Mouse (Mus musculus) myocyte (in vitro differentiated cells): ENCODE data around the gene Rab35. TPM values are rescaled to one million over a fixed set of nuclear protein-coding genes. Genes with fewer than 3 reads are reported as not detected.

Source experiments
- H3K27me3 ChIP-seq: one replicate; pipeline ENCODE4 v1.6.1; 2011; ENCODE audit not compliant: control insufficient read depth, insufficient read depth, insufficient read length
- H3K36me3 ChIP-seq: one replicate; pipeline ENCODE4 v1.6.1; 2011; ENCODE audit not compliant: control insufficient read depth, insufficient read depth
- H3K4me2 ChIP-seq: one replicate; pipeline ENCODE4 v1.6.1; 2011; ENCODE audit warnings: low read depth, control low read depth
- H3K4me3 ChIP-seq: one replicate; pipeline ENCODE4 v1.5.1; 2011; ENCODE audit warnings: mild to moderate bottlenecking, control low read depth, moderate library complexity
- H3K79me2 ChIP-seq: one replicate; pipeline ENCODE4 v1.6.1; 2011; ENCODE audit not compliant: control insufficient read depth, insufficient read depth
- H3ac ChIP-seq: one replicate; pipeline ENCODE4 v1.6.1; 2011; ENCODE audit not compliant: control insufficient read depth, insufficient read length
- CEBPB ChIP-seq: IDR thresholded peaks from 2 replicates; pipeline ENCODE4 v1.6.1; 2011; ENCODE audit warnings: mild to moderate bottlenecking, moderate library complexity; ENCODE audit not compliant: poor library complexity, insufficient read depth, severe bottlenecking
- E2F4 ChIP-seq: IDR thresholded peaks from one replicate; pipeline ENCODE4 v1.6.1; 2011; ENCODE audit warnings: mild to moderate bottlenecking, control low read depth, moderate library complexity; ENCODE audit not compliant: insufficient read depth
- MAX ChIP-seq: IDR thresholded peaks from one replicate; pipeline ENCODE4 v1.6.1; 2011; ENCODE audit warnings: low read depth, mild to moderate bottlenecking, control low read depth
- MYOD1 ChIP-seq, 3 experiments: IDR thresholded peaks; one replicate each; pipeline ENCODE4 v1.6.1; 2011; ENCODE audit warnings: control low read depth in 2 of 3, low read depth in 2 of 3, mild to moderate bottlenecking in 2 of 3, moderate library complexity in 1 of 3; ENCODE audit not compliant: insufficient read length in 2 of 3, control insufficient read depth in 1 of 3
- MYOG ChIP-seq, 3 experiments: IDR thresholded peaks; one replicate each; pipeline ENCODE4 v1.6.1; 2011; ENCODE audit warnings: control low read depth in 2 of 3, low read depth in 2 of 3, mild to moderate bottlenecking in 2 of 3; ENCODE audit not compliant: insufficient read length in 2 of 3, control insufficient read depth in 1 of 3, insufficient read depth in 1 of 3
- POLR2A ChIP-seq: IDR thresholded peaks from one replicate; pipeline ENCODE4 v1.6.1; 2011; ENCODE audit warnings: low read depth, mild to moderate bottlenecking, control low read depth, moderate library complexity; ENCODE audit not compliant: insufficient read length
- POLR2AphosphoS2 ChIP-seq: IDR thresholded peaks from one replicate; pipeline ENCODE4 v1.6.1; 2011; ENCODE audit warnings: low read depth, control low read depth; ENCODE audit not compliant: insufficient read length
- REST ChIP-seq: IDR thresholded peaks from one replicate; pipeline ENCODE4 v1.6.1; 2011; ENCODE audit warnings: mild to moderate bottlenecking, control low read depth, moderate library complexity; ENCODE audit not compliant: insufficient read depth, insufficient read length
- SRF ChIP-seq: IDR thresholded peaks from one replicate; pipeline ENCODE4 v1.6.1; 2011; ENCODE audit warnings: low read depth; ENCODE audit not compliant: control insufficient read depth, insufficient read length
- TCF12 ChIP-seq: IDR thresholded peaks from one replicate; pipeline ENCODE4 v1.6.1; 2011; ENCODE audit warnings: mild to moderate bottlenecking, control low read depth; ENCODE audit not compliant: poor library complexity, insufficient read depth, severe bottlenecking
- TCF3 ChIP-seq: IDR thresholded peaks from one replicate; pipeline ENCODE4 v1.6.1; 2011; ENCODE audit warnings: low read depth, control low read depth; ENCODE audit not compliant: insufficient read length
- USF1 ChIP-seq: IDR thresholded peaks from one replicate; pipeline ENCODE4 v1.6.1; 2011; ENCODE audit warnings: low read depth, mild to moderate bottlenecking, control low read depth, moderate library complexity
- polyA plus RNA-seq: library from polyadenylated mRNA; unstranded; fragments of >200 nt; fragmentation: generic; extraction: Trizol; gene quantifications from one replicate; pipeline ENCODE4 v1.2.1, GENCODE M21; 2012; ENCODE audit warnings: missing spikeins

Gene Rab35
- 44.8 TPM for polyA plus RNA-seq

DNA sequence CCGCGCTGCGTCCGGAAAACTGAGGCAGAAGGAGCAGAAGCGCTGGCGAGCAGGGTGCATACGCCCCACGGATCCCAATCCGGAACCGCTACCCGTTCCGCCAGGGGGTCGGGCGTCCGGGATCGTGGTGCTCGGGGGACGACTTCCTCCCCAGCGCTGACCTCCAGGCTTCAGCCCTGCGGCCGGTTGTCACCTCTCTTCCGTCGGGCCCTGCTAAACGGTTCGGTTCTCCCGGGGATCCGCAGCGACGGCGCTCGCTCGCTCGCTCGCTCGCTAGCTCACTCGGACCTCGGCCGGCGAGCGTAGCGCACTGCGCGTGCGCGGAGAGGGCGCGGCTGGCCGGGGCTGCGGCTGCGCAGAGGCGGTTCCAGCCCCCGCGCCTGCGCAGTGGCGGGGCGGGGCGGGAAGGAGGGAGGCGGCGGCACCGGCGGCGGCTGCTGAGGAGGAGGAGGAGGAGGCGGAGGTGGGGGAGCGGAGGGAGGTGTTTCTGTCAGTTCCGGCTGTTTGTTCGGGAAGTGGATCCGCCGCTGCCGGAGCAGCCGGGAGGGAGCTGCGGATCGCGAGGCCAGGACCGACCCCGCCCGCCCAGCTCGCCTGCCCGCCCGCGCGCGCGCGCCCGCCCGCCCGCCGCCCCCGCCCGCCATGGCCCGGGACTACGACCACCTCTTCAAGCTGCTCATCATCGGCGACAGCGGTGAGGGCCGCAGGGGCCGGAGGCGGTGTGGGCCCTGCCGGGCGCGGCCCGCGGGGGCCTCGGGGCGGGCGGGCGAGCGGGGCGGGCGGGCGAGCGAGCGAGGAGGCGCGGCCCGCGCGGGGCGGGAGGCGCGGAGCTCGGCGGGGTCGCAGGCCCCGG, at the start of gene Rab35:
Gene Rab35, plus strand, starts transcription at position 404 of the 853 bp plus-strand sequence.
- Histone ChIP-seq H3K4me3 (peak within 1 kb of the TSS; percentile 63), H3K79me2 (peaks cover 46% of the 10 kb centered on the region), H3ac (peak within 1 kb of the TSS; percentile 72), H3K27me3 (no peaks in the 10 kb centered on the region), H3K4me2 (peak within 1 kb of the TSS; percentile 89), H3K36me3 (no peaks in the 10 kb centered on the region)
- TF ChIP-seq MAX, result no peak
- TF ChIP-seq REST, result no peak
- no peak for TF ChIP-seq CEBPB
- peak; percentile 88 for TF ChIP-seq POLR2A
- TF ChIP-seq E2F4, result no peak
- peak; percentile 83 for TF ChIP-seq POLR2AphosphoS2
- TF ChIP-seq MYOG (IDR thresholded peaks at IDR 0.05; ENCODE audit: control insufficient read depth in 1 of 3, insufficient read depth in 1 of 3, insufficient read length in 2 of 3, low read depth in 2 of 3), result no peak
- no peak for TF ChIP-seq SRF
- peak in 1 of 3 experiments; percentile 24 for TF ChIP-seq MYOD1 (IDR thresholded peaks at IDR 0.05; ENCODE audit: control insufficient read depth in 1 of 3, insufficient read length in 2 of 3, low read depth in 2 of 3)
- TF ChIP-seq USF1, result no peak
- TF ChIP-seq TCF12, result no peak
- TF ChIP-seq TCF3, result no peak

DNA sequence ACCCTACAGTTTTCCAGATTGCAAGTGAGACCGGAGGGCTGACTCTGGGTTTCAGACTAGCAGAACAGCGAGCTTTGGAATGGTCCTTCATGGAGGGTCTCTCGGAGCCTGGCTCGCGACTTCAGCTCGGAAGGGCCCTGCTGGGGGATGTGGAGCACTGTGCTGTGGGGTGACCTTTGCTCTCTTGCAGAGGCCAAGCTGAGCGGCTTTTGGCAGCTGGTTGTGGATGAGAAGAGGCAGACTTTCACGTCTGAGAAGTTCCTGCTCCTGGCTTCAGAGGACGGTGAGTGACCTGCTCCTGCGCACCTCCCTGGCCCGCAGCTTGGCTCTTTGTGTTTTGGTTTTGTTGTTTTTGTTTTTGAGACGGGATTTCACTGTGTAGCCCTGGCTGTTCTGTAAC, 46.1 kb upstream of the Rab35 start:
- Histone ChIP-seq H3K36me3 (peaks cover 20% of the 10 kb centered on the region), H3K27me3 (no peaks in the 10 kb centered on the region), H3K79me2 (no peaks in the 10 kb centered on the region), H3ac (no peak overlapping the region), H3K4me3 (no peak overlapping the region), H3K4me2 (no peak overlapping the region)
- TF ChIP-seq USF1 (no peak), POLR2AphosphoS2 (no peak), E2F4 (no peak), MYOG (IDR thresholded peaks at IDR 0.05; ENCODE audit: control insufficient read depth in 1 of 3, insufficient read depth in 1 of 3, insufficient read length in 2 of 3, low read depth in 2 of 3) (no peak)

DNA sequence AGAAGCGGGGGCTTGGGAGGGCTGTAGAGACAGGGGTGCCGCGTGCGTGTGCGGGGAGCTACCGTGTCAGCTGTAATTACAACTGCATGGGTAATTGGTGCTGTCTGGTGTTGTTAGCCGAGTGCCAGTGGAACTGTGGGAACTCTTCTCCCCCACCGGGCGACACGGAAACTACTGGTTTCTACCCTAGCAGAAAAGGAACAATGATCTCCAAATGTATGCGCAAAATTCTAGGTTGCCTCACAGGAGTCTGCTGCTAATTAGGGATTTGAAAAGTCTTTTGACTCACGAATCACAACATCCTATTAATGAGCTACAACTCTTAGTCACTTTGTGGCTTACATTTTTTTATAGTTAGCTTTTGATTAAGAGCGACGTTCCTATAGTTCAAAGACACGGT, 45.5 kb upstream of the Rab35 start:
- Histone ChIP-seq H3K4me2 (no peak overlapping the region), H3K4me3 (no peak overlapping the region), H3K27me3 (no peaks in the 10 kb centered on the region), H3K36me3 (peaks cover 21% of the 10 kb centered on the region), H3ac (no peak overlapping the region), H3K79me2 (no peaks in the 10 kb centered on the region)
- TF ChIP-seq TCF3 (no peak), MYOD1 (IDR thresholded peaks at IDR 0.05; ENCODE audit: control insufficient read depth in 1 of 3, insufficient read length in 2 of 3, low read depth in 2 of 3) (no peak), MYOG (IDR thresholded peaks at IDR 0.05; ENCODE audit: control insufficient read depth in 1 of 3, insufficient read depth in 1 of 3, insufficient read length in 2 of 3, low read depth in 2 of 3) (no peak), USF1 (no peak), POLR2A (no peak), E2F4 (no peak), POLR2AphosphoS2 (no peak), REST (no peak), CEBPB (no peak), TCF12 (no peak), MAX (no peak), SRF (no peak)

DNA sequence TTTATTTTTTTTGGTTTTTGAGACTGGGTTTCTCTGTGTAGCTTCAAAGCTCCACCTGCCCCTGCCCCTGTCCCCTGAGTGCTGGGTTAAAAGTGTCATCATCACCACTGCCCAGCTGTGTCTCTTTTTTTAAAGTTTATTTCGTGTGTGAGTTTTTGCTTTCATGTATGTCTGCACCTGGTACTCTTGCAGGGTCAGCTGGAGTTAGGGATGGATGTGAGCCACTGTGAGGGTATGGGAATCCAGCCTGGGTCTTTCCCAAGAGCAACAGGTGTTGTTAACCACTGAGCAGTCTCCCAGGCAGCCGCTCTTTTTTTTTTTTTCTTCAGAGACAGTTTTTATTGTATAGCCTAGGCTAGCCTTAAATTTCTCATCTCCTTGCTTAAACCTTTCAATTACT, 44.9 kb upstream of the Rab35 start:
- Histone ChIP-seq H3ac (no peak overlapping the region), H3K4me3 (no peak overlapping the region), H3K27me3 (no peaks in the 10 kb centered on the region), H3K79me2 (no peaks in the 10 kb centered on the region), H3K36me3 (peaks cover 23% of the 10 kb centered on the region), H3K4me2 (no peak overlapping the region)
- TF ChIP-seq SRF (no peak), POLR2AphosphoS2 (no peak), TCF12 (peak; percentile 19), MYOG (IDR thresholded peaks at IDR 0.05; ENCODE audit: control insufficient read depth in 1 of 3, insufficient read depth in 1 of 3, insufficient read length in 2 of 3, low read depth in 2 of 3) (peak in 1 of 3 experiments; percentile 62), POLR2A (no peak), TCF3 (no peak), REST (no peak), USF1 (no peak), CEBPB (no peak), MAX (no peak), MYOD1 (IDR thresholded peaks at IDR 0.05; ENCODE audit: control insufficient read depth in 1 of 3, insufficient read length in 2 of 3, low read depth in 2 of 3) (peak in 2 of 3 experiments; percentile 61), E2F4 (no peak)
